Mouse (Mus musculus): ENCODE results near the gene Rps11.
A peak's percentile ranks its signal among the peaks of the same experiment; 100 is the strongest.

DNA sequence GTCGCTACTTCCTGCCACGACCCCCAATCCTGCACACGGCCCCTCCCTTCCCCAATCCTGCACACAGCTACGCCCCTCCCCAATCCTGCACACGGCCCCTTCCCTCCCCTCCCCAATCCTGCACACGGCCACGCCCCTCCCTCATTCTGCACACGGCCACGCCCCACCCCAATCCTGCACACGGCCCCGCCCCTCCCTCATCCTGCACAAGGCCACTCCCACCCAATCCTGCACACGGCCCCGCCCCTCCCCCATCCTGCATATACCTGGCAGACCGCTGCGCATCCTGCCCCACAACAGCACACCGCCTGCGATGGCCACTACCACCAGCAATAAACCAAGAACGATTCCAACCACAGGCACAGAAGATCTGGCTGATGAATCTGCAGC is 30.7 kb downstream of the Rps11 start:
- TF ChIP-seq POLR2A (IDR thresholded peaks at IDR 0.05; ENCODE audit: insufficient read depth, low read length) = no peak
- TF ChIP-seq CTCF (IDR thresholded peaks at IDR 0.05; ENCODE audit: low read depth, low read length) = no peak
- peak; percentile 31; the same call in 1 of the 2 replicates for TF ChIP-seq EP300 (IDR thresholded peaks at IDR 0.05; ENCODE audit: insufficient read depth, low read depth, low read length)
